Mouse (Mus musculus): Measurements from ENCODE around the gene Dnah2.

Dnah2 gene

DNA sequence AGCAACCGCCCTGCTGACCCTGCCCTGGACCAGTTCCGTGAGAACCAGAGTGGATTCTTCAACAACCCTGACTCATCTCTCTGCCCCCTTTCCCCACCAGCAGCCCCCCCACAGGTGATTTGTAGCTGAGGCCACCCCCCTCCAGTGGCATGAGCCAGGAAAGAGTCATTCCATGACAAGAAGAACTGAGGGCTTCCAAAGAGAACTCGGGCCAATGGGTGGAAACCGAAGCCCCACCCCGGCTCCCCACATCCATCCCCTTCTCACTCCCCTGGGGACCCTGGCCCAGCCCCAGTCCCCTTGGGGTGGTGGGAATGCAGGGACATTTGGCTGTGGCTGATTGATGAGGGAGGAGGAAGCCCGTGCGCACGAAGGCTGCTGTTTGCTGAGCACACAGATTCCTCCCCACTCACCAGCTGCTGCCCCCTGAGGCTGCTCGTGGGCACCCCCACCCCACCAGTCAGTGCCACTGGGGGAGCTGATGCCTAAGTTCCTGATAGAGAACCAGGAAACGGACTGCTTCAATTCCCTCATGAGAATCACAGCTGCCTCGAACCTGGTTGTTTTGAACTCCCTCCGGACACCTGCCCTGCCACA is at the start of gene Dnah2:
Gene Dnah2, minus strand, starts transcription at position 51 of the 597 bp plus-strand sequence.
- DNase-seq (ENCODE audit: inconsistent age in 2 of 2, low spot score in 1 of 2) = no peak

DNA sequence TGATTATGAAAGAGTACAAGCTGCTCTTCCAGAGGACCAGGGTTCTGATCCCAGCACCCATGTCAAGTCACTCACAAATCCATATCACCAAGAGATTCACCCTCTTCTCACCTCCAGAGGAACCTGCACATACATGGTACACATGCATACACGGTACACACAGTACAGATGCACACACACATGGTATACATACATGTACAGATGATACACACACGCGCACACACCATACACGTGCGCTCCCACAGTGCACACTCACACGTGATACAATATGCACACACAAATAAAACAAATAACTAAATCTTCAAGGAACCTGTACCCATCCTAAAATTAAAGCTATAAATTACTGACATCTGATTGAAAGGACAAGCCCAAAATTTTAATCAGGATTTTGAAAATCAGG is 45.9 kb upstream of the Dnah2 start:
- no peak for DNase-seq (ENCODE audit: inconsistent age in 2 of 2, low spot score in 1 of 2)

DNA sequence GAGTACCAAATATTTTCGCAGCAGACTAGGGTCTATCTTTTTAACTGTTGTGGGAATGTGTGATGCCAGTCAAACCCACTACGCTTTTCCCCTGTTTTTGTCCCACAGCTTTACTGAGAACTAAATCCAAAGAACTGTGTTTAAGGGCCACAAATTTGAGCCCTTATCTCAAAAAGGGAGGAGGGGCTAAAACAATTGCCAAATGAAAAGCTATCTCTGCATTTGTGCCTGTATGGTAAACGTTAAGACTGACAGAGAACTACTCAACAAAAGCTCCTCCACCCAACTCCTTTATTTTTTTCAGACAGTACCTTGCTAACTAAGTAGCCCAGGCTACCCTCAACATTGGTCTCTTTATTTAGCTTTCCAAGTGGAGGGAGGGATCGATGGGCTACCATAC is 43.9 kb upstream of the Dnah2 start:
- DNase-seq (ENCODE audit: inconsistent age in 2 of 2, low spot score in 1 of 2) = no peak

DNA sequence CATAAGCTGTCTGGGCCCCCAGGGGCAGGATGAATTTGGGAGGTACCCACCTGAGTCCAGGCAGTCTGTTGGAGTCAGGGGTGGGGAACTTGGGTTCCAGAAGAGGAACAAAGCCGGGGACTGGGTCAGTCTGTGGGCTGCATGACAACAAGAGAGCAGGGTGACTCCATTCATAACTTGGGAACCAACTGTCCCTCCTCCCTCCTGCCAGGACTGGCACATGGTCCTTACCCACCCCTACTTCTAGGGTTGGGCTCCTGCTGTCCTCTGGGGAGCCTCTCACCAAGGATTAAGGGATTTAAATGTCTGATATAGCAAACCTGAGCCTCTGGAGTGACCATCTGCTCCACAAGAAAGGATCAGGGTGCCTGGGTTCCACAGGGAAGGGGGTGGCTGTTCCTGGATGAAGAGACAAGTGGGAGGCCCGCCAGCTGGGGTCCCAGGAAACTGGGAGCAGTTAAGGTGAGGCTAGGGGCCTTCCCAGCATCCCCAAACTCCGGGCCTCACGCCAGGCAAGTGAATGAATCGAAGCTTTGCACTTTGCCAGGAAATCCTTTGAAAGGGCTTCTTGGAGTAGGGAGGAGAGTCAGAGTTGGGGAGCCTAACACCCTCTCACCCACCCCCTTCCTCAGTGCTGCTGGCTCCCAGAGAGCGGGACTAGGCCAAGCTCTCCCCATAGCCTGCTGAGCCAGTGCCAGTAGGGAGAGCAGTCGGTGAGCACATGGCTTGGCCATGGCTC is 43.2 kb upstream of the Dnah2 start:
- no peak for DNase-seq (ENCODE audit: inconsistent age in 2 of 2, low spot score in 1 of 2)

DNA sequence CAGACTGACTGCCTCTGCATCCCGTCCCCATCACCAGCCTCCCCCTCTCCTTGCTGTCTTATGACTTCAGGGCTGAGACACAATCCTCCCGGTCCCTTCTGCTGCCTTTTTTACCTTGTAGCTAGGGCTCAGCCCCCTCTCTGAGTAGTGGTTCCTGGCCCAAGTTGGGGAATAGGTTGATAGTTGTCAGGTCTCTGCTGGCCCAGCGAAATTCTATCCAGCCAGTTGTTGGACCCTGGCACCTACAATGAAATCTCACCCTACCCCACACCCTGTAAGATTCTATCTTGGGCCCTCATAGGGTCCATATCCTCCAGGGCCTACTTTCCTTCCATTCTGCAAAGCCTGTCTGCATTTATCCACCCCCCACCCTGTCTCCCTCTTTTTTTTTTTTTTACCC is 42.5 kb upstream of the Dnah2 start:
- no peak for DNase-seq (ENCODE audit: inconsistent age in 2 of 2, low spot score in 1 of 2)

DNA sequence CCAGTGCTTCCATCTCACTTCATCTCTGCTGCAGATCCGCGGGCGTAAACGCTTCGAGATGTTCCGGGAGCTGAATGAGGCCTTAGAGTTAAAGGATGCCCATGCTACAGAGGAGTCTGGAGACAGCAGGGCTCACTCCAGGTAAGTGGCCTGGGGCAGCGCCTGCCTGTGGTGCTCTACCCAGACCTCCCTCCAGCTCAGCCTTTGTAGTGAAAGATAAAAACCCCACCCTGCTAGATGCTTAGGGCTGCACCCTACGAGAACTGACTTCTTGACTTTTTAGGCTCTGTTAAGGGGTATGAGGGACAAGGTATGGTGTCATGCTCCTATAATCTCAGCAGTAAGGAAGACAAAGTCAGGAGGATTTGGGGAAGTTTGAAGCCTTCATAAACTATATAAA is 41.7 kb upstream of the Dnah2 start:
- DNase-seq (ENCODE audit: inconsistent age in 2 of 2, low spot score in 1 of 2) = no peak

DNA sequence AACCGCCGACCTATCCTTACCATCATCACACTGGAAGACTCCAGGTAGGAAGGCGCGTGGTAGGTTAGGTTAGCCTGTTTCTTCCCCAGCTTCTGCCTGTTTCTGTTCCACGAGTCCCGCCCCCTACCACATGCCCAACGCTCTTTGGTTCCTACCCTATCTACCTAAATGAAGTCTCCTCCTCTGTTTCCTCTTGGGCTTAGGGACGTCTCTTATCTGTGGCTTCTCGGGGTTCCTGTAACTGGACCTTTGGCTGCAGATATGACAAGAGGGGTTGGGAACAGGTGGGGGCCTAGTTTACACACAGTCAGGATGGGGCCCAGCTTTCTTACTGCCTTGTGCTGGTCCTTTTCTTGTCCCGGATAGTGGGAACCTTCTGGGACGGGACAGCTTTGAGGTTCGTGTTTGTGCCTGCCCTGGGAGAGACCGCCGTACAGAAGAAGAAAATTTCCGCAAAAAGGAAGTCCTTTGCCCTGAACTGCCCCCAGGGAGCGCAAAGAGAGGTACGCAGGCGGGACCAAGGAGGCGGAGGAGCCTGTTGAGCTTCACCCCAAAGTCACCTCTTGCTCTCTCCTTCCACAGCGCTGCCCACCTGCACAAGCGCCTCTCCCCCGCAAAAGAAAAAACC is 40.4 kb upstream of the Dnah2 start:
- DNase-seq (ENCODE audit: inconsistent age in 2 of 2, low spot score in 1 of 2) = no peak

DNA sequence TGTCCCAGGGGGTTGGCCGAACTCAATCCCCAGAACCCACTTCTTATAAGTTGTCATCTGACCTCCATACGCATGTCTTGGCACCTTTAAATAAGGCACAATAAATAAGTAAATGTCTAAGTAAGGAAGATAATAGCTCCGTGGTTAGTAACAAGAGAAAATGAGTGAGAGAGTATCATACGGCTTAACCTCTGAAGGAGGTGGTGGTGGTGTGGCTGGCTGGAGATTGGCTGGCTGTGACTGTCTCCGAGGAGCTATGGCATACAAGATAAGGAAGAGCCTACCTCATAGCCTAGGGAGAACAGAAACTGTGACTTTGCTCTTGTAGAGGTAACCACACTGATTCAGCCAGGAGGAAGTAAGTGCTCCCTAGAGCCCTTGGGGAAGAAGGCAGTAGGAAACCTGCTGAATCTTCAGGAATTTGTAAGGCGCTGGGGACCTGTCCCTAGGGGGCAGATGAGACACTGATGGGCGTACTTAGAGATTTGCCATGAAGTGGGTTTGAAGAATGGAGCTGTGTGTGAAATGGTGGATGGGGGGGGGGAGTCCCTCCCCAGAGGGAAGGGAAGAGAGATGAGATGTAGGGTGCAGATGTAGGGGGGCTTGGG is 36.9 kb upstream of the Dnah2 start:
- peak in 1 of 2 experiments; percentile 18 for DNase-seq (ENCODE audit: inconsistent age in 2 of 2, low spot score in 1 of 2)

DNA sequence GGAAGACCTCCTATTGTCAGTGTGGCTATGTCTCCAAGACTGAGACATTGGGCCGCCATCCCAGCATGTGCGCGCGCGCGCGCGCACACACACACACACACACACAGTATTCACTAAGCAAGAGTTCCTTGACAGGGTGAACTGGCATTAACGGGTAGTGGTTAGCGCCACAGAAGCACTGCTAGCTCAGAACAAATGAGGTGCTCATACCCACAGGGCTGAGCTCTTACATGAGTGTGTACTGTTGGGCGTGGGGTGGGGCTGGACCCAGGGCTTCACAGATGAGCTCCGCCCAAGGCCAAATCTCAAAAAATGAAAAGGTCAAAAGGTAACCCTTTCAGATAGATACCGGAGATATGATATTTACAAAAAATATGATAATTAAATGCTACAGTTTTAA is 36.0 kb upstream of the Dnah2 start:
- DNase-seq (ENCODE audit: inconsistent age in 2 of 2, low spot score in 1 of 2) = peak in 1 of 2 experiments; percentile 24

DNA sequence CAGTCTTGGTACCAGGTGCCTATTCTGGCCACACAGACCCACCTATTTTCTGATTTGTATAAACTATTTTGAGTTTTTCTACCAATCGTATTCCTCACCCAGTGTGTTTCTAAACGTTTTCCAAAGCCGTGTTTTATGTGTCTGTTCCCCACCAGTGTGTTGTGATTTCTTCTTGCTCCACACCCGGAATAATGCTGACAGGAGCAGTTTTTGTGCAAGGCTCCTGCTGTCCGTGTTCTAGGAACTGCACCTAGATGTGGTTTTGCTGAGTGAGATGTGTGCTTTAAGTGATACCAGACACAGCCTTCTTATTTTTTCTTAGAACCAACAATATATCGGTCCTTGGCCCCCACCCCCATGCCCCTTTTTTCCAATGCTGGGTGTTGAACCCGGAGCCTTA is 35.1 kb upstream of the Dnah2 start:
- DNase-seq (ENCODE audit: inconsistent age in 2 of 2, low spot score in 1 of 2) = no peak

DNA sequence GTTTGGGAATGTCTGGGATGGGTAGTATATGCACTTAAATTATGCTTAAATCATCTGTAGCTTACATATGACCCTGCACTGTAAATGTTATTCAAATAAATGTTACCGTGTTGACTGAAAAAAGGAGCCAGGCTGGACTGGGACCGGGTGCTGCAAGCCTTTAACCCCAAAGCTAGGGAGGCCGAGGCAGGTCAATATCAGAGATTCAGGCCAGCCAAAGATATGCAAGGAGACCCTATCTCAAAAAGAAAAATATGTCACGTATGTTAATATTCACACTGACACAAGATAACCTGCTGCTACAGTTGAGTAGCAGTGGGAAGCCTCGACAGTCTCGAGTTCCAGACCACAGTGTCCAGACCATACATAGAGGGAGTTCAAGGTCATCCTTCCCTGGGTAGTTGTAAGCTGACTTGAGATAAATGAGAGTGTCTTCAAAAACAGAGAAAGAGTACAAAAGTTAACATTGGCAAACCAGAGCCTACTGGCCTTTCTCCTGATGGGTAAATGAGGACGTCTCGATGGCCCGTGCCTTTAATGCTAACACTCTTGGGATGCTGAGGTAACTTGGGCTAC is 33.4 kb upstream of the Dnah2 start:
- no peak for DNase-seq (ENCODE audit: inconsistent age in 2 of 2, low spot score in 1 of 2)

DNA sequence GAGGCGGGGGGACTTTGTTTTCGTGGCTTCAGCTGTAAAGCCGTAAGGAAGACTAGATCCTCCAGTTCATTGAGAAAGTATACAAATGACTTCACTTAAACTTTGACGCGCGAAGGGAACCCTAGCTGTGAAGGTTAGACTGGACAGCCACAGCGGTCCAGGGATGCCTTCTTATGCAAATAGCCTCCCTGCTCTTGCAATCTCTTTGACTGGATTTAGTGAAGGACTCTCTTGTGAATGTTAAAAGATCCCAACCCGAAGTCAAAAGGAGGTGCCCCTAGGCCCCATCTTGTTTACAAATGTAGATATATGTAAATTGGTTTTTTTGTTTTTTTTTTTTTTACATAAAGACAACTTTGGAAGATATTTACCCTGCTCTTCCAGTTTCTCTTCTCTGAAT is 32.9 kb upstream of the Dnah2 start:
- DNase-seq (ENCODE audit: inconsistent age in 2 of 2, low spot score in 1 of 2) = no peak

DNA sequence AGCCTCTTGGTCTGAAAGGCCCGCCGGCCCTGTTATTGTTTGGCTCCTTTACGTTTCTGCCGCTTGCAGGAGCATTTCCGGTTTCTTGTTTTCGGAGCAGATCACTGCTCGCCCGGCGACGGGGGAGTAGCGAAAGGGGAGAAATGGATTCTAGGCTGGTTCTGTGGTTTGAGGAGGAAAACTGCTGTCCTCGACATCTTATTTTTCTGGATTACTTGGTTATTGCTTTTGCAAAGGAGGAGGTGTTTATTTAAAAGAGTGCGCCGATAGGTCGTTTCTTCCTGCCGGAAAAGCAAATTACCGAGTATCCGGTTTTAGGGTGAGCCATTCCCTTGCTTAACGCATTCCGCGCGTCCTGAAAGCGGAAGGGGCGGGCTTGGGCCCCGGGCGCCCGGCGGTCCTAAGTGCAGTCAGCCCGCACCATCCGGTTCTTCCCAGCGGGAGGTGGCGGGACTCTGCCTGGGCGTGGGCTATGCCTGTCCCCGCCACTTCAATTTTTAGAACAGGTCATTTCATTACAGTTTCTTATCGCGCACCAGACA is 32.3 kb upstream of the Dnah2 start:
- peak; percentile 92 to 97 for DNase-seq (ENCODE audit: inconsistent age in 2 of 2, low spot score in 1 of 2)

DNA sequence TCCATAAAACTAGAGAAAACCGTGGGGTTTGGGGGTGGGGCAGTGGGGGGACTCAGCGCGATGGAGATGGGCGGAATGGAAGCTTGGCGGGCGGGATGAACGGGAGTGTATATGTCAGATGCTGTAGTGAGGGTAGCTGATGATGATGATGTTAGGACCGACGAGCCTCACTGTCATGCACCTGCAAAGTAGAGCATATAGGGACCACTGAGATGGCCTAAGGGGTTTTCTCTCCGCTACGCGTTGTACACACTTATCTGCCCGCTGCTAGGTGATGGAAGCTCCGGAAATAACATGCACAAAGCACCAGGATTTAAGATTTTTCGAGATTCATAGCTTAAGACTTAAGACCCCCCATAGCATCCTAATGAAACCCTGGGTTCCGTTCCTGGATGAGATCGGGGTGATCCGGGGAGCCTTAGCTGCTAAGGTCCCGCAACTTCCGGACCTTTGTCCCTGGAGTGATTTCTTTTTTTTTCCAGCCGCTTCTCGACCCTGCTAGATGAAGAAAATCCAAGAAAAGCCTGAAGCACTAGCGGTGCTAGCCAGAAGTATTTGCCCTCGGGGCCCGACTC is 31.7 kb upstream of the Dnah2 start:
- DNase-seq (ENCODE audit: inconsistent age in 2 of 2, low spot score in 1 of 2) = no peak

DNA sequence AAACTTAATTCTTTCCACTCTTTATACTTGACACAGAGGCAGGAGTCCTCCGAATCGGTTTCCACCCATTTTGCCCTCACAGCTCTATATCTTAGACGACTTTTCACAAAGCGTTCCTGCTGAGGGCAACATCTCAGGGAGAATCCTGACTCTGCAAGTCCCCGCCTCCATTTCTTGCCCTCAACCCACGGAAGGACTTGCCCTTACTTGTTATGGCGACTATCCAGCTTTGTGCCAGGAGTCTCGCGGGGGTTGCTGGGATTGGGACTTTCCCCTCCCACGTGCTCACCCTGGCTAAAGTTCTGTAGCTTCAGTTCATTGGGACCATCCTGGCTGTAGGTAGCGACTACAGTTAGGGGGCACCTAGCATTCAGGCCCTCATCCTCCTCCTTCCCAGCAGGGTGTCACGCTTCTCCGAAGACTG is 31.2 kb upstream of the Dnah2 start, which contains the start of the genes Wrap53 and Trp53:
Gene Wrap53, minus strand, starts transcription at position 165 of the 424 bp plus-strand sequence.
Gene Trp53, plus strand, starts transcription at position 269 of the 424 bp plus-strand sequence.
- DNase-seq (ENCODE audit: inconsistent age in 2 of 2, low spot score in 1 of 2) = peak; percentile 92 to 97

DNA sequence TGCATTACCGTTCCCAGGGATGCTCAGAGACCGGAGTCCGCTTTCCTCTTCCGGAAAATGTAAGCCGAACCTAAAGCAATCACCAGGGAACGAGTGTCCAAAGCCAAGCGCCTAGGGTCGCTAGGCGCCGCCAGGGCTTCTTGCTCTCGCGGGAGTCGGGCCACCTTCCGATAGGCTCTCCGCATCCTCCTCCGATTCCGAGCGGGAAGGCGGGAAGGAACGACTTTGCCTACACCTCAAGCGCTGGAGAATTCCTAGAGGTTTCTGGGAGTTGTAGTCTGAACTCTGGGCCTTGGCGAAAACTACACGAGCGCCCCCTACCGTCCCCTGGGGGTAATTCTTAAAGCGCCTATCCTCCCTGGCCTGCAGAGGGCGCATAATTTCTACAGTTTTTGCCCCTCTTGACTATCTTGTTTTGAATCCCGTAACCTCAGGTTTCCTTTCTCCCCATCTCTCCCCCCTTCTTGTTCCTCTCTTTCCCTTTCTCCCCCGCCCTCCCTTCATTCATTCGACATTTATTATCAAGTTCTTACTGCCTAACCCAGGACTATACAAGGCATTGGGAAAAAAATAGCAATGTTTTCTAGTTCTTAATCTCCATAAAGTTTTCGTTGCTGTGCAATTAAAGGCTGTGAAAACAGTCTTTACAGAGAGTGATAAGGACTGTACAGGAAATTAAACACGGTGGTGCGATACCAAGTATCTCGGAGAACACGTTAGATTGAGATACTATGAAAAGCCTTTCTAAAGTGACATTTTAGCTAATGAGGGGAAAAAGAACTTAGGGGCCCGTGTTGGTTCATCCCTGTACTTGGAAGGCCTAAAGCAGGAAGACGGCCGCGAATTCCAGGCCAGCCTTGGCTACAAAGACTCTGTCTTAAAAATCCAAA is 30.5 kb upstream of the Dnah2 start:
- peak; percentile 97 to 100 for DNase-seq (ENCODE audit: inconsistent age in 2 of 2, low spot score in 1 of 2)

DNA sequence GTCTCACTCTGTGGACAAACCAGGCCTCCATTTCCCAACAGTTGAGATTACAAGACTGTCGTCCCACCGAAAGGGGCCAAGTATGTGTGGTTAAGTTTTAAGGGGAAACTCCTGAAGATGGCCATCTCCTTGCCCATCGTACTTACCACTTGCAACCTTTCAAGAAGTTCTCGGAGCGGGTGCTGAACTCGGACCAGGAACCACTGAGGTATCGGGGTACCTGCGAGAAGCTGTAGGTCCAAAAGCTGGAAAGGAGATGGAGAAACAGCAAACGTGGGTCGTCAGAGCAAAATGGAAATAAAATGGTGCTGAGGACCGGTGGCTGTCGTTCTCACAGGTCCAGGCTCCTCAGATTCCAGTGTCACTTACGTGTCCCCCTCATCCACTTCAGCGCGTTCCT is 29.4 kb upstream of the Dnah2 start:
- DNase-seq (ENCODE audit: inconsistent age in 2 of 2, low spot score in 1 of 2) = no peak

DNA sequence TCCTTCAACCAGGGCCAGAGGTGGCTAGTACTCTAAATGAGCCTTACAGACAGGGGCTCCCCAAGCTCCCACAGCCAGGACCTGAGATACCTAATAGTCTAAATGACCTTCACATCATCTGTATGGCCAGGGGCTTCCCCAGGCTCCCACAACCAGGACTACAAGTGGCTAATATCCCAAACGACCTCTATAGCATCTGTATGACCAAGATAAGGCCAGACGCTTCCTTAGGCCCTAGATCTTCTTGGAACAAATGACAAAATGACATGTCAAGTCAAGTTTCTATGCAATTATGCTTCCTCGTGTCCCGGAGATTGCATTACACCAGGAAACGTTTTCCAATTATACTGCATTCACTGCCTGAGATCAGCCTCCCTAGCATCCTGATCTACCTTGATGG is 27.4 kb upstream of the Dnah2 start:
- no peak for DNase-seq (ENCODE audit: inconsistent age in 2 of 2, low spot score in 1 of 2)

DNA sequence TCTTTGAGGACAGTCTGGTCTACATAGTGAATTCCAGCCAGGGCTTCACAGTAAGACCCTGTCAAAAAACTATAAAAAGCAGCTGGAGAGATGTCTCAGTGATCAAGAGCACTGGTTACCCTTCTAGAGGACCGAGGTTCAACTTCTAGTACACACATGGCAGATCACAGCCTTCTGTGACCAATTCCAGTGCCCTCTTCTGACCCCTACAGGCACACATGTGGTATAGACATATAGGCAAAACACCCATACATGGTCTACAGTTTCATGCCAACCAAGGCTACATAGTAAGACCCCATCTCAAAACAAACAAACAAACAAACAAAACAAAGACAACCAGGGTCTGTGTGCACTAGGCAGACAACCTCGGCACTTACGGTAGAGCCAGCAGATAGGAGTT is 26.3 kb upstream of the Dnah2 start:
- no peak for DNase-seq (ENCODE audit: inconsistent age in 2 of 2, low spot score in 1 of 2)

DNA sequence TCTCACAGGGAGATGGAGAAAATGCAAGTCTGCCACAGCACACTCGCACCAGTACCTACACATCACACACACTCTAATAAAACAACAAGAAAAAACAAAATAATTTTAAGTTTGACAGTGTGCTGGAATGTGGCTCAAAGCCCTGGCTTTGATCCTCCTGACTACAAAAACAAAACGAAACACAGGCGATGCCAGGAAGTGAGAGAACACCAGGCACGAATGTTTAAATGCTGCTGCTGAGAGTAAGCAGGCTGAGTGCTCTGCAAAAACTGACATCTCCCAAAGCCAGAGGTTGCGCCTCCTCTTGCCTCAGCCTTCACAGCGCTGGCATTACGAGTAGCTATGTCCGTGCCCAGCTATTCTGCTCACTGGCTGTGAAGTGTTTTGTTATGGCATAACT is 16.2 kb upstream of the Dnah2 start:
- DNase-seq (ENCODE audit: inconsistent age in 2 of 2, low spot score in 1 of 2) = no peak

Data from adrenal gland, adult (tissue).